Mouse (Mus musculus) brain, embryonic 14.5 days (tissue): ENCODE data around the gene Fam83e.

Experiments used
- CTCF ChIP-seq: fragments of 200-500 bp; IDR thresholded peaks from 2 replicates; pipeline ENCODE4 v1.5.1; 2012; ENCODE audit warnings: inconsistent platforms, mild to moderate bottlenecking, moderate library complexity, borderline replicate concordance; ENCODE audit not compliant: insufficient read depth, insufficient read length; ENCODE audit errors: extremely low read depth
- POLR2A ChIP-seq: fragments of 200-500 bp; IDR thresholded peaks from 2 replicates; pipeline ENCODE4 v1.6.1; 2012; ENCODE audit warnings: mild to moderate bottlenecking, inconsistent platforms, borderline replicate concordance; ENCODE audit not compliant: poor library complexity, insufficient read depth, insufficient read length, severe bottlenecking; ENCODE audit errors: extremely low read depth

DNA sequence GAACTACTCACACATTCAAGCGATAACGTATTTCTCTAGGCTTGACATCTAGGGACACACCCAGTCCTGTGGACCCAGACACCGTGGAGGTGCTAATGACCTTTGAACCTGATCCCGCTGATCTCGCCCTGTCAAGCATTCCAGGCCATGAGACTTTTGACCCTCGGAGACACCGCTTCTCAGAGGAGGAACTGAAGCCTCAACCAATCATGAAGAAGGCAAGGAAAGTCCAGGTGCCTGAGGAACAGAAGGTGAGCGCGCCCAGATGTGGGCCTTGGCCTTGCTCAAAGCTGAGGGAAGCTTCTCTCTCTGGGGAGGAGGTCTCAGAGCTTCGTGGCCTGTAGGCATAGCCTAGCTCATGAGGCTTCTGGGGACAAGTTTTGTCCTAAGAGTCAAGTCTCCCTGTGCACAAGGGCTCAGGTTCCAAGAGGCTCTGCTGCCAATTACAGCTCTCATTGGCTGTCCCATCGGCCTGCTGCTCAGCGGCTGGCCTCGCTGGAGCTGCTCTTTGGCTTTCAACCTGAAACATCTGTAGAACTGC is 12.7 kb upstream of the Fam83e start:
- TF ChIP-seq POLR2A: no peak
- no peak for TF ChIP-seq CTCF
